7 mouse cellular contexts compared by ENCODE assay signal in genomic region chrX:101254740-101255139, GRCm38 (mm10). TPM values are rescaled to one million over a fixed set of nuclear protein-coding genes. Genes with fewer than 3 reads are reported as not detected.
DNase-seq lines count a peak whose midpoint lies in the region; ATAC-seq and TF ChIP-seq lines count a peak whose summit lies in the region.

No protein-coding gene starts in this region.

- H3K4me2 ChIP-seq in lung, embryonic 16.5 days (ENCODE audit: low read depth, low read length), result peak overlapping the region; percentile 63
- H3K4me2 ChIP-seq in embryonic facial prominence, embryonic 12.5 days (replicated peaks), result peak overlapping the region; percentile 57
- peak overlapping the region; percentile 67 for H3K4me2 ChIP-seq in hindbrain, embryonic 11.5 days (replicated peaks; ENCODE audit: low read depth, low read length)
- H3K4me2 ChIP-seq in liver, postnatal 0 days (ENCODE audit: low read depth, low read length), result peak overlapping the region; percentile 83
- H3K4me2 ChIP-seq in stomach, postnatal 0 days (replicated peaks; ENCODE audit: low read depth), result peak overlapping the region; percentile 74

- 20% methylated on average over 26 of the region's 26 CpGs for WGBS in lung, embryonic 16.5 days
- 16% methylated on average over 26 of the region's 26 CpGs for WGBS in embryonic facial prominence, embryonic 12.5 days
- WGBS in hindbrain, embryonic 11.5 days, result 12% methylated on average over 25 of the region's 26 CpGs
- 19% methylated on average over 22 of the region's 26 CpGs for WGBS in liver, postnatal 0 days (ENCODE audit: insufficient replicate concordance)
- 13% methylated on average over 26 of the region's 26 CpGs for WGBS in stomach, postnatal 0 days

- peaks cover 3% of the 10 kb centered on the region; the same call in 1 of the 2 replicates for H3K9me3 ChIP-seq in lung, embryonic 16.5 days (ENCODE audit: control insufficient read depth, low read length)
- H3K9me3 ChIP-seq in embryonic facial prominence, embryonic 12.5 days, result no peaks in the 10 kb centered on the region
- no peaks in the 10 kb centered on the region for H3K9me3 ChIP-seq in hindbrain, embryonic 11.5 days (ENCODE audit: control insufficient read depth, low read length)
- no peaks in the 10 kb centered on the region for H3K9me3 ChIP-seq in liver, postnatal 0 days (ENCODE audit: low read length)
- H3K9me3 ChIP-seq in stomach, postnatal 0 days (ENCODE audit: control insufficient read depth, low read length), result no peaks in the 10 kb centered on the region

- no peak for TF ChIP-seq CTCF in liver, postnatal 0 days (IDR thresholded peaks at IDR 0.05; ENCODE audit: low read depth)
- no peak for TF ChIP-seq CTCF in stomach, postnatal 0 days (IDR thresholded peaks at IDR 0.05; ENCODE audit: low read depth)

- H3K4me3 ChIP-seq in lung, embryonic 16.5 days (ENCODE audit: low read length), result peak overlapping the region; percentile 59
- peak overlapping the region; percentile 52 for H3K4me3 ChIP-seq in embryonic facial prominence, embryonic 12.5 days
- peak overlapping the region; percentile 45 for H3K4me3 ChIP-seq in hindbrain, embryonic 11.5 days (ENCODE audit: low read depth, low read length)
- H3K4me3 ChIP-seq in liver, postnatal 0 days (ENCODE audit: low read depth, low read length), result peak overlapping the region; percentile 64
- peak overlapping the region; percentile 47 for H3K4me3 ChIP-seq in stomach, postnatal 0 days (ENCODE audit: low read depth, low read length)

- DNase-seq in lung, postnatal 25 days (ENCODE audit: low spot score), result no peak
- peak; percentile 22 for DNase-seq in hindbrain, embryonic 11.5 days (ENCODE audit: low spot score)
- DNase-seq in liver, postnatal 0 days, result peak; percentile 18
- DNase-seq in stomach, postnatal 0 days (ENCODE audit: low spot score), result peak; percentile 18
- DNase-seq in frontal cortex, postnatal 10 days (ENCODE audit: low spot score in 2 of 2), result no peak

- peak overlapping the region; percentile 67 for H3K9ac ChIP-seq in lung, embryonic 16.5 days (ENCODE audit: low read length)
- H3K9ac ChIP-seq in embryonic facial prominence, embryonic 12.5 days, result peak overlapping the region; percentile 66
- peak overlapping the region; percentile 53 for H3K9ac ChIP-seq in hindbrain, embryonic 11.5 days (ENCODE audit: low read depth, low read length)
- H3K9ac ChIP-seq in liver, postnatal 0 days (replicated peaks), result peak overlapping the region; percentile 69
- peak overlapping the region; percentile 56 for H3K9ac ChIP-seq in stomach, postnatal 0 days (ENCODE audit: low read length)

- no peaks in the 10 kb centered on the region for H3K36me3 ChIP-seq in lung, embryonic 16.5 days (ENCODE audit: control insufficient read depth, insufficient read depth, low read length)
- H3K36me3 ChIP-seq in embryonic facial prominence, embryonic 12.5 days, result peaks cover 10% of the 10 kb centered on the region; the same call in 1 of the 2 replicates
- no peaks in the 10 kb centered on the region for H3K36me3 ChIP-seq in hindbrain, embryonic 11.5 days (ENCODE audit: control insufficient read depth, insufficient read depth, low read length)
- peaks cover 5% of the 10 kb centered on the region for H3K36me3 ChIP-seq in liver, postnatal 0 days (replicated peaks; ENCODE audit: insufficient read depth, low read length)
- H3K36me3 ChIP-seq in stomach, postnatal 0 days (ENCODE audit: control insufficient read depth, insufficient read depth, low read length), result no peaks in the 10 kb centered on the region

- TF ChIP-seq EP300 in liver, postnatal 0 days (IDR thresholded peaks at IDR 0.05; ENCODE audit: low read depth), result no peak
- no peak for TF ChIP-seq EP300 in stomach, postnatal 0 days (optimal IDR thresholded peaks at IDR 0.05)

- peak; percentile 11; the same call in 1 of the 2 replicates for ATAC-seq in lung, embryonic 16.5 days (ENCODE audit: low read depth)
- peak; percentile 24 for ATAC-seq in embryonic facial prominence, embryonic 12.5 days (ENCODE audit: insufficient number of reproducible peaks, insufficient read depth, low FRiP score, low TSS enrichment)
- peak; percentile 42; the same call in 1 of the 2 replicates for ATAC-seq in hindbrain, embryonic 11.5 days (ENCODE audit: low FRiP score)
- peak; percentile 10 for ATAC-seq in liver, postnatal 0 days
- ATAC-seq in stomach, postnatal 0 days (ENCODE audit: low FRiP score, low TSS enrichment), result peak; percentile 49

- peaks cover 2% of the 10 kb centered on the region; the same call in 1 of the 2 replicates for H3K4me1 ChIP-seq in lung, embryonic 16.5 days (replicated peaks; ENCODE audit: control insufficient read depth, insufficient read depth, low read length)
- H3K4me1 ChIP-seq in embryonic facial prominence, embryonic 12.5 days, result peaks cover 7% of the 10 kb centered on the region; the same call in 1 of the 2 replicates
- no peaks in the 10 kb centered on the region for H3K4me1 ChIP-seq in hindbrain, embryonic 11.5 days (replicated peaks; ENCODE audit: control insufficient read depth, insufficient read depth, low read length)
- no peaks in the 10 kb centered on the region for H3K4me1 ChIP-seq in liver, postnatal 0 days (ENCODE audit: insufficient read depth)
- H3K4me1 ChIP-seq in stomach, postnatal 0 days (replicated peaks; ENCODE audit: control insufficient read depth, insufficient read depth), result no peaks in the 10 kb centered on the region

- H3K27me3 ChIP-seq in lung, embryonic 16.5 days (ENCODE audit: control insufficient read depth, insufficient read depth, low read depth, low read length), result no peaks in the 10 kb centered on the region
- no peaks in the 10 kb centered on the region; the same call in 1 of the 2 replicates for H3K27me3 ChIP-seq in embryonic facial prominence, embryonic 12.5 days
- no peaks in the 10 kb centered on the region for H3K27me3 ChIP-seq in hindbrain, embryonic 11.5 days (ENCODE audit: control insufficient read depth, insufficient read depth, low read length)
- H3K27me3 ChIP-seq in liver, postnatal 0 days (ENCODE audit: insufficient read depth, low read length), result no peaks in the 10 kb centered on the region
- no peaks in the 10 kb centered on the region for H3K27me3 ChIP-seq in stomach, postnatal 0 days (ENCODE audit: control insufficient read depth, insufficient read depth, low read length)

- peak overlapping the region; percentile 31; the same call in 1 of the 2 replicates for H3K27ac ChIP-seq in lung, embryonic 16.5 days (ENCODE audit: low read length)
- H3K27ac ChIP-seq in embryonic facial prominence, embryonic 12.5 days, result peak overlapping the region; percentile 69
- no peak overlapping the region for H3K27ac ChIP-seq in hindbrain, embryonic 11.5 days (ENCODE audit: low read depth, low read length)
- peak overlapping the region; percentile 75 for H3K27ac ChIP-seq in liver, postnatal 0 days (ENCODE audit: low read depth)
- 0 out of 2 replicates have a peak overlapping the region, but pooled peaks have one; percentile 45 for H3K27ac ChIP-seq in stomach, postnatal 0 days (replicated peaks)

RNA-seq across cellular contexts. Expression of gene Foxo4, which starts 0.4 kb away (rescaled TPM):
- 2.2 and 2.5 TPM in 2 replicates for polyA plus RNA-seq in lung, embryonic 16.5 days (2015; fragmentation: Nextera tagmentation; extraction: Ambion mirVana)
- 2.6 and 3.4 TPM in 2 replicates for polyA plus RNA-seq in embryonic facial prominence, embryonic 12.5 days (2016; fragmentation: Nextera tagmentation; extraction: Ambion mirVana)
- polyA plus RNA-seq in hindbrain, embryonic 11.5 days (2014; fragmentation: Nextera tagmentation; extraction: Ambion mirVana), result 2.2 and 3.6 TPM in 2 replicates
- 1.00 and 1.1 TPM in 2 replicates for polyA plus RNA-seq in liver, postnatal 0 days (2015; fragmentation: Nextera tagmentation; extraction: Ambion mirVana)
- 0.91 and 0.97 TPM in 2 replicates for polyA plus RNA-seq in stomach, postnatal 0 days (2015; fragmentation: Nextera tagmentation; extraction: Ambion mirVana)

RNA-seq across cellular contexts. Expression of gene Gm614, which starts 9.1 kb away (rescaled TPM):
- polyA plus RNA-seq in lung, embryonic 16.5 days (2015; fragmentation: Nextera tagmentation; extraction: Ambion mirVana), result not detected in 2 replicates
- not detected in 2 replicates for polyA plus RNA-seq in embryonic facial prominence, embryonic 12.5 days (2016; fragmentation: Nextera tagmentation; extraction: Ambion mirVana)
- not detected in 2 replicates for polyA plus RNA-seq in hindbrain, embryonic 11.5 days (2014; fragmentation: Nextera tagmentation; extraction: Ambion mirVana)
- not detected in 2 replicates for polyA plus RNA-seq in liver, postnatal 0 days (2015; fragmentation: Nextera tagmentation; extraction: Ambion mirVana)
- polyA plus RNA-seq in stomach, postnatal 0 days (2015; fragmentation: Nextera tagmentation; extraction: Ambion mirVana), result not detected in 2 replicates

RNA-seq across cellular contexts. Expression of gene Il2rg, which starts 13.3 kb away (rescaled TPM):
- polyA plus RNA-seq in lung, embryonic 16.5 days (2015; fragmentation: Nextera tagmentation; extraction: Ambion mirVana), result 26.5 and 27.9 TPM in 2 replicates
- polyA plus RNA-seq in embryonic facial prominence, embryonic 12.5 days (2016; fragmentation: Nextera tagmentation; extraction: Ambion mirVana), result 5.4 and 5.5 TPM in 2 replicates
- polyA plus RNA-seq in hindbrain, embryonic 11.5 days (2014; fragmentation: Nextera tagmentation; extraction: Ambion mirVana), result 3.6 TPM in 2 replicates
- 7.7 and 8.0 TPM in 2 replicates for polyA plus RNA-seq in liver, postnatal 0 days (2015; fragmentation: Nextera tagmentation; extraction: Ambion mirVana)
- 3.3 and 3.8 TPM in 2 replicates for polyA plus RNA-seq in stomach, postnatal 0 days (2015; fragmentation: Nextera tagmentation; extraction: Ambion mirVana)

RNA-seq across cellular contexts. Expression of gene Gm20489, which starts 14.1 kb away (rescaled TPM):
- not detected in 2 replicates for polyA plus RNA-seq in lung, embryonic 16.5 days (2015; fragmentation: Nextera tagmentation; extraction: Ambion mirVana)
- not detected in 2 replicates for polyA plus RNA-seq in embryonic facial prominence, embryonic 12.5 days (2016; fragmentation: Nextera tagmentation; extraction: Ambion mirVana)
- not detected in 2 replicates for polyA plus RNA-seq in hindbrain, embryonic 11.5 days (2014; fragmentation: Nextera tagmentation; extraction: Ambion mirVana)
- polyA plus RNA-seq in liver, postnatal 0 days (2015; fragmentation: Nextera tagmentation; extraction: Ambion mirVana), result not detected in 2 replicates
- not detected in 2 replicates for polyA plus RNA-seq in stomach, postnatal 0 days (2015; fragmentation: Nextera tagmentation; extraction: Ambion mirVana)

RNA-seq across cellular contexts. Expression of gene Med12, which starts 19.1 kb away (rescaled TPM):
- polyA plus RNA-seq in lung, embryonic 16.5 days (2015; fragmentation: Nextera tagmentation; extraction: Ambion mirVana), result 34.2 and 34.9 TPM in 2 replicates
- polyA plus RNA-seq in embryonic facial prominence, embryonic 12.5 days (2016; fragmentation: Nextera tagmentation; extraction: Ambion mirVana), result 37.2 and 39.4 TPM in 2 replicates
- 39.0 and 44.3 TPM in 2 replicates for polyA plus RNA-seq in hindbrain, embryonic 11.5 days (2014; fragmentation: Nextera tagmentation; extraction: Ambion mirVana)
- polyA plus RNA-seq in liver, postnatal 0 days (2015; fragmentation: Nextera tagmentation; extraction: Ambion mirVana), result 10.2 and 14.3 TPM in 2 replicates
- 10.1 and 11.7 TPM in 2 replicates for polyA plus RNA-seq in stomach, postnatal 0 days (2015; fragmentation: Nextera tagmentation; extraction: Ambion mirVana)

Comparison
In these comparisons a context has a peak if more than half of its experiments do, and no peak if none do; other contexts are left out.
1. DNase-seq: peak in hindbrain, embryonic 11.5 days (single experiment), liver, postnatal 0 days (single experiment) and stomach, postnatal 0 days (single experiment); none in lung, postnatal 25 days (single experiment) and frontal cortex, postnatal 10 days (0 of 2).
2. Peak in every context shown above with its lines, with median percentiles within 50 percentile points of each other: ATAC-seq, H3K4me2 ChIP-seq, H3K4me3 ChIP-seq and H3K9ac ChIP-seq.